Mouse (Mus musculus) skeletal muscle tissue, adult 2 months (tissue): ENCODE results near the gene Zmynd8.

ENCODE experiments used
- DNase-seq: peaks from one replicate; pipeline ENCODE4 v3.0.0-alpha.2; 2012; ENCODE audit warnings: low read depth, low spot score

The Zmynd8 gene

DNA sequence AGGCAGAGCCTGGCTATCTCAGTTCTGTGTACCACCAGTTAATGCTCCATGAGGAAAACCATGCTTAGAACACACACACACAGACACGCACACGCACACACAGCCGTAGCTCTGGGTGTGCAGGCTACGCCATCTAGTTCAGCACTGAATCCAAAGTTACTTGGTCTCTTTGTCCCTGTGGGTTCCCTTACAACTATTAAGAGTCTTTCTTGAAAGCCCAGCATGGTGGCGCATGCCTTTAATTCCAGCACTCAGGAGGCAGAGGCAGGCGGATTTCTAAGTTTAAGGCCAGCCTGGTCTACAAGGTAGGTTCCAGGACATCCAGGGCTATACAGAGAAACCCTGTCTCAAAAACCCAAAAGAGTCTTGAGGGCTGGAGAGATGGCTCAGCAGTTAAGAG, 38.4 kb downstream of the Zmynd8 start:
- no peak for DNase-seq

DNA sequence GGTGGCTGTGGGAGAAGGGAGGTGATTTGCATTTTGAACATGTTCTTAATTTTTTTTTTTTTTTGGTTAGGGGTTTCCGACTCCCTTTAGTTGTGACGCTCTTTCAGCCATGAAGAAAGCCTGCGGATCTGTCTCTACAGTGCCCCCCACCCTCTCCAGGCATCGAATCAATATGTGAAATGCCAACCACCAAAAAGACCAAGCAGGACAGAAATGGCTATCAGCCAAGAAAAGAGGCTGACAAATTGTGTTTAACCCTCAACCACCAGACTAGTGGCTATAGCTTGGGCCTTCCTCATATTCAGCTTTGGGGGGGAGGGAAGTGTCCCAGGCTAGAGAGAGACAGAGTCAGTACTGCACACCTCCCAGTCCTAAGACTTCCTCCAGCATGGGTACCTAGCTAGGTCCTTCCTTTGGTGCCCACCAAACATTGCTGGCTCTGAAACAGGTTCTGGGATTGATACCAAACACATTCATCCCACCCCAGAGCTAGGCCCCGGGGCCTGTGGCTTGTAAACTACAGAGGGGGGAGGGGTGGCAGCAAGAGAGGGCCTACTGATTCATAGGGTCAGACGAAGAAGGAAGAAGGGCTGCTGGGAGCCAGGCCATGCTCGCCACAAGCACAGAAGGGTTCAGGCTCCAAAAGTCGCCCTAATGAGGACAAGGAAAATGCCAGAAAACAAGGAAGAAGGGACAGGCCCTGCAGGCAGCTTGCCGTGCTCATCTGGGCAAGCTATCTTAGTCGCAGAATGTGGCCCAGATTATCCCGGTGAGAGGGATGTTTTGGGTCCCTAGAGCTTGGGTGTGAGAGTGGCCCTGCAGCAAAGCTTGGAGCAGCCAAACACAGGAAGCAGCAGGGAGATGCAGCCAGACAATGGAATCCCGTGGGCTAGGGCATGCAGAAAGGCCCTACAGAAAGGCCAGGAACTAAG, 40.1 kb downstream of the Zmynd8 start:
- peak; percentile 81 for DNase-seq

DNA sequence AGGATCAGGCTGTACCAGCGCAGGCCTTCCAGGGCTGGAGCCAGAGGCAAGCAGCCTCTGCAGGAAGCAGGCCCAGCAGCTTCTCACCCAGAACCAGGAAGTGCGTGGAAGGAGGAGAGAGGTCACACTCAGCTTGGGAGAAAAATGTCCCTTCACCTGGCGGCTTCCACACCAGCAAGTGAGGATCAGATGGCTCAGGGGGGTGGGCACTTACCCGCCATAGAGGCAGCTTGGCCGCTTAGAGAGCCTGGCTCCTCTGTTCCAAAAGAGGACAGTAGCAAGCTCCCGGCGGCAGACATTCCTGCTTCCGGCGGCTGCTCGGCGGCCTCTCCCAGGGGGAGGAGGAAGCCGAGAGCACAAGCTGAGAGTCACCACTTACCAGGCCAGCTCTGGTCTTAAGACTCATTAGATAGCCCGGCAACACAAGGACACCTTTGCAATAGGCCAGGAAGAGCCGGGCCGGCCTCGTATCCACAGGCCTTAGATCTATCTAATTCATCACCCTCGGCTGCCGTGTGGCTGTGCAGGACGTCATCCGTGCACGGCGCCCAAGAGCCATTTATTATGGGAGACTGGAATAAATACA, 40.9 kb downstream of the Zmynd8 start:
- DNase-seq = peak; percentile 56

DNA sequence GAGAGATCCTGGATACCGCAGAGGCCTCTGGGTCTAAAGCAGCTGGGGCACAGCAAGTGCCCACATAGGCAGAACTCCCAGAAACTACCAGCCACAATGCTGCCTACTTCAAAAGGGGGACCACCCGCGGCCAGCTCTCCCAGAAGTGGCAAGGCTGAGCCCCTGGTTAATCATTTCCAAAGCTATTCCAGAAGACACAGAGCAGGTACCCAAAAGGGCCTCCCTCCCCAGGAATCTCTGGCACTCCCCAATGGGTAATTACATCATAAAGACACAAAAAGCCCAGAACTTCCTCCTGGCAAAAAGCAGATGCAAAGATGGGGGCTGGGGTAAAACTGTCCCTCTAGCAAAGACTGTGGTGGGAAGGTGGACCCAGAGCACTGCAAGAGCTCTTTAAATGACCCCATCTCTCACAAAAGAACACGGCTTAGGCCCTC, 41.4 kb downstream of the Zmynd8 start:
- DNase-seq = peak; percentile 41

DNA sequence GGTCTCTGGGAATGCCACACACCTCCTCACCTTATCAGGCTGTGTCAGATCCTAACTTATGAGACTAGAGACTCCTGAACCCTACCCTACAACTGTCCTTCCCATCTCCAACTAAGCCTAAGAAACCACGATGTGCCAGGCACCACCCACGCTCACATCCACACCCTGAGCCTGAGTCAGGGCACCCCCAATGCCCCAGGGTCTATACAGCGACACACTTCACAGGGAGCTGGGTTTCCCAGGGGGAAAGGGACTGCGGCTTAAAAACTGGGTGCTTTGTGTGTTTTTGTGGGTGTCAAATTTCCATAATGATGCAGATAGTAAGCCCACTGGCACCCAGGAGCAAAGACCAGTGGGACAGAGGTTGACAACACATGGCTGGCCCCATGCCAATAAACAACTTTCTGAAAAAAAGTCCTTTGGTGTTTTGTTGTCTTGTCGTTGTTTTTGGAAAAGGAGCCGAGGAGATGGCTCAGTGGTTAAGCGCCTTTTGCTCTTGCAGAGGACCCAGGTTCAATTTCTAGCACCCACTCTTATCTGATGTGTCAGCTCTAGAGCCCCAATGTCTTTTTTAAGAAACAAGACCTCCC, 42.1 kb downstream of the Zmynd8 start:
- no peak for DNase-seq

DNA sequence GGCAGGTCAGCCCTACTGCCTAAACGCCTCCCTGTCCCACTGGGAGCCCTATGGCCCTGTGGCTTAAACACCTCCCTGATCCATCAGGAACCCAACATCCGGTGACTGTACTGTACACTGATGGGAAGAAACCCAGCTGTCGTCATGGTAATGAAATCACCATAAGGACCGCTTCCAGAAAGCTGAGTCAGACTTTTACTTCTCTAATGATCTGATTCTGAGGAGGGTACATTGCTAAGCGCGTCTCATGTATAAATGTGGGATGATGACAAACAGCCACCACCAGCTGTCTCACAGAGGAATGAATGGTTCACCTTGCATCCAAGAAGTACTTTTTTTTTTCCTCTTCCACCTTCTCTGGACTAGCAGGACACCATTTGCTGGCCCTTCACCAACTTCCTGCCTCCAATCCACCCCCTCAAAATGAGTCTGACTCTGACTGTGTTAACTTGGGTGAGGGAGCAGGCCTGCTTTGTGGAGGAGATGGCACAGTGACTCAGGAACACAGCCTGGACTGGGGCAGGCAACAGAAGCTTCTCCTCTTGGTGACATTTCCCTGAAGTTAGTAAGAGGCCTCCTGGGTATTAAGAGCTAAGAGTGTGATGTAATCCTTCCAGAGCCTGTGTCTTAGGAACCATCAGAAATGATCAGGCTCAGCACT, 43.0 kb downstream of the Zmynd8 start:
- peak; percentile 75 for DNase-seq

DNA sequence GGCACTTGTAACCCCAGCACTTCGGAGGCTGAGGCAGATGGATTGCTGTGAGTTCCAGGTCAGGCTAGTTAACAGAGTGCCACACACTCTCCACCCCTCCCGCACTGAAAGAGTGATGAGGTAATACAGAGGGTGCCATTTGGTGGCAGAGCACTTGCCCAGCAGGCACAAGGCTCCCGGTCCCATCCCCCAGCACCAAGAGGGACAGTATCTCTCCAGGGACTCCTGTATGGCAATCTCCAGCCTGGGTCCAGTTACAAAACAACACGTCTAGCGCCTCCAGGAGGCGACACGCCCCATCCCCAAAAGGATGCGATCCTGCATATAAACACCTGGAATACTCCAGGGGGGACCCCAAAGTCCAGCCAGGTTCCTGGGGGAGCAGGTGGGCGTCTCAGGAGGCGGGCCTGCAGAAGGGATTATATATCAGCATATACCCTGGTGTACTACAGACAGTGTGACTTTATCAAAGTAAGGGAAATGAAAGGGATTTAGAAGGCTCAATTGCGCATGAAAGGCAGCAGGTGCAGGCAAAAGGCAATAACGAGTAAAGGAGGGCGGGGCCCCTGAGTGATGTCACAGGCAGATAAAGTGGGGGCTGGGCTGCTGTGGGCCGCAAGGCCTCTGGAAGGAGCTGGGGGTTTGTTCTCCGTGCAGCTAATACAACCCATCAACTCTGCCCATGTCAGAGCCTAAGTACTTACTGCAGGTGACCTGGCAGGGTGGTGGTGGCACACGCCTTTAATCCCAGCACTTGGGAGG, 44.4 kb downstream of the Zmynd8 start:
- DNase-seq = peak; percentile 58

DNA sequence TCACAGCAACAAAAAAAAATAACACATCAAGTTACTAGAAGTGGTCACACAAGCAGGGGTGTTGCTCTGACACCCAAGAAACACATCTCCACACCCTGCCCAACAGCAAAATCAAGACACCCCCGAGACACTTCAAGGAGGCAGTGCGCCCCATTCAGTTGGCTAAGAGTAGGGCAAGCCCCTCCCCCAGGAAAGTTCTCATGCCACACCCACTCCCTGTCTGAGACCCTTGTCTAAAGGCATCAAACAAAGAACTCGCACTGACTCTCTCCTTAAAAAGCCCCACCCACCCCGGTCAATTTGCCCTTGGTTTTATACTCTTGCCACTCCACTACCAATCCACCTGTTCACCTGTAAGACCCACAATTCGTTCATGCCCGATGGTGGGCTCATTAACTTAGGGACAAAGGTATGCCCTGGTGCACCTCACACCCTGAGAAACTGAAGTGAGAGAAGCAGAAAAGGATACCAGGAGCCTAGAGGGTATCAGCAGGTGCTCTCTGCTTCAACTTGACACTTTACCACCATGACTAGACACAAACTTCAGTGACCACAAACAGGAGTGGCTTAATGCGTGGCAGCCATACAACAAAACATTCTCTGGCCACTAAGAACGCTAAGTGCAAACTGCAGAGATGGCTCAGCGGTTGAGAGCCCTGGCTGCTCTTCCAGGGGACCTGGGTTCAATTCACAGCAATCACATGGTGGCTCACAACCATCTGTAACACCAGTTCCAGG, 45.8 kb downstream of the Zmynd8 start:
- DNase-seq = no peak

DNA sequence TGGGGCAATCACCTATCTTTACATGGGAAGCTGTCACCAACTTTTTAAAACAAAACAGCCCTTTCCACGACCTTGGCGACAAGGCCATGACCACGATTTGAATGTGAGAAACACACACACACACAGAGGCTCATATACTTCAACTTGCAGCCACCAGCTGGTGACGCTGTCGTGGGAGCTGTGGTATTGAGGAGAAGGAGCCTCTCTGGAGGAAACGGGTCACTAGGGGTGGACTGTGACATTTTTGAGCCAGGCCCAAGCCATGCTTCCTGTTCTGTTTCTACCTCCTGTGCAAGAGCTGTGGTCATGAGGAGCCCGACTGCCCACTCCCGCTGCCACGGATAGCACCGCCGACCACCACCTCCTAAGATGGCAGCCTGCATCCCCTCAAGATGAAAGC, 46.4 kb downstream of the Zmynd8 start:
- peak; percentile 28 for DNase-seq

DNA sequence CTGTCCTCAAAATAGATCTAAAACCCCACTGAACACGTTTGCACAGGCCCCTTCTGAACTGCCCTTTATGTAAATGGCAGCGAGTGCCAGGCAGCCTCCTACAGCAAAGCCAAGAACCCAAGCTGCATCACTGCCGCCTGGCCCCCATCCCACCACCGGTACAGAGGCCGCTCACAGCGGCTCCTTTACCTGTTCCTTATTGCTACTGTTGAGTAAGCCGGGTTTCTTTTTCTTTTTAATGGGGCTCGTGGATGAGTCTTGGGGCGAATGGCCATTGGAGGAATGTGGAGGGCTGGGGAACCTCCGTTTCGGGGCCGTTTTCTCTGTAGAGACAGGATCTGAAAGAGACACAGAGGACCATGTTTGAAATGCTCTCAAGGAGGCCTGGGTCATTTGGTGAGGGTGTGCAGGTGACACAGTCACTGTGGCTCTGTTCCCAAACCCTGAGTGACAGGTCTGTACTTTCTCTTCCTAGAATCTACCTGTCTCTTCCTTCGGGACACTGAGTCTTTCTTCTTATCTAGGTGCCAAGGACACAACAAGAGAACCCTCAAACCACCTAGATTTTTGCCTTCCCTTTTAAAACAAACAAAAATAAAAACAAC, 46.9 kb downstream of the Zmynd8 start:
- DNase-seq = no peak

DNA sequence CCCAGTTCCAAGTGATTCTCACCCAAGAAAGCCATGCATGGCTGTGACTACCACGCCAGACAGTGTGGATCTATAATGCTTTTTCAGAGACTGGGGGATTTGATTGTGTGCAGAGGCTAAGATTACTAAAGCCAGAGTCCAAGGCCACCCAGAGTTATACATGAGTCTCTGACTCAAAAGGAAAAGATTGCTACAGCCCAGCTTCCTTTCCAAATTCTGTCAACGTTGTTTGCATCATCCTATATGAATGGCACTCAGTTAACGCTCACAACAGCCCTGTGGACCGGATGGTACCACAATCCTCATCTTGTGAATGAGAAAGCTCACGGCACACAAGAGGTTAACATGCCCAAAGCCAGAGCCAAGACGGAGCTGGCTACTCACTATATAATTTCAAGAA, 48.0 kb downstream of the Zmynd8 start:
- no peak for DNase-seq

DNA sequence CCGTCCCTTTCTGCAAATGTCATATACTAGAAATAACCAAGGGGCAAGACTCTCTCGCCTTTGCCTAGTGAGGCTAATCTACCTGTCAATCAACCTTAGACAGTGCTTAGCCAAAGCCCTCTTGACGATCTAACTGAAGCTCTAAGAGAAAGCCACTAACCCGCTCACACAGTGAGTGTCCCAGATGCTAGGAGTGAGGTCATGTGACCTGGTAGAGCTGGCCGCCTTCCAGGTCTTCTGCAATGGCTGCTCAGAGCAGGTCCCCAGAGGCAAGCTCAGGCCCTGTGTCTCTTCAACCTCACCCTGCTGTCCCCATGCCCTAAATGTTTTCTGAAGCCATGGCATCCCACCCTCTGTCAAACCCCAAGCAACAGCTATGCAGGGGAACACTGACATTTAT, 49.7 kb downstream of the Zmynd8 start:
- DNase-seq = peak; percentile 74

DNA sequence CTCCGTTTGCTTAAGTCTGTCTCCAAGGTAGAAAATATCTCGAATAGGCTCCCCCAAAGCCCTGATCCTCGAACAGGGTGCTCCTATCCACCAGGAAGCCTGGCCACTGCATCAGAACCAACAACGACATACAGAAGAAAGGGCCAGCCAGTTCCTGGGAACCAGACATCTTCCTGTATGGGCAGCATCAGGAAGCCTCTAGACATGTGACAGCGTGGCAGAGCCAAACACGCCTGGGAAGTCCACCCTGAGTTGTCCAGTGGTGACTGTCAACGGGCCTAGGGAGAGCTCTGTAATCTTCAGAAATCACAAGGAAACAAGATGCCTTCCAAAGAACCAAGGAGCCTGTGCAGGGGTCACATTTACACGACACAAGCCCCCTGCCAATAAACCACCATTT, 52.0 kb downstream of the Zmynd8 start:
- DNase-seq = no peak

DNA sequence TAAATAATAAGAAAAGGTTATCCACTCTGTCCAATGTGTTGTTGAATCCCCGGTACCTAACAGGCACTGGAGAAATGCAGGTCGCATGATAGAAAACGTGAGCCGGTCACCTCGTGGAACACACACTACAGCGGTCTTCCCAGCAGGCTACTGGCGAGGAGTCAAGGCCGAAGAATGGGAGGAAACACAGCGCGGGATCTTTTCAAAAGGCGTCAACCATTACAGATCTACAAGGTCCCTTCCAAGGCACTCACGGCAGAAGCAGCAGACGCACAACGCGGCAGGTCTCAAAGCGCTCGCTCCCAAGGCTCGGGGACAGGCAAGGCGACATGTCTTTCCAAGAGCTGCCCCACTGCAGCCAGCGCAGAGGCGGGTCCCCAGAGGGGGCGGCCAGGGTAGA, 53.3 kb downstream of the Zmynd8 start:
- no peak for DNase-seq

DNA sequence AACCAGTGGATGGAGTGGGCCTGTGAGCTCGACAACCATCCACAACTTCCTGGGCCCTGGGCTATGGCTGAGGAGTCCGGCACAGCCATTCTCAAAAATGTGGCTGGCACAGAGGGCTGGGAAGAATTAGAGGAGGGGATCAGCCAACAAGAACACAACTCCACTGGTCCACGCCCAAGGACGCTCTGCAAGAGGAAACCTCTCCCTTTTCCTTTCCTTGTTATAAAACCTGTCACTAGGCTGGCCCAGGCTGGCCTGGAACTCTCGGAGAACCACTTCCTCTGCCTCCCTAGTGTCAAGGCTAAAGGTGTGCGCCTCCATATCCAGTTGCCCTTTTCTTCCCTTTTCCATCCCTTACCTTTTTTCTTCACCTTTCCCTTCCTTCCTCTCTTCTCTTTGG, 55.5 kb downstream of the Zmynd8 start:
- no peak for DNase-seq

DNA sequence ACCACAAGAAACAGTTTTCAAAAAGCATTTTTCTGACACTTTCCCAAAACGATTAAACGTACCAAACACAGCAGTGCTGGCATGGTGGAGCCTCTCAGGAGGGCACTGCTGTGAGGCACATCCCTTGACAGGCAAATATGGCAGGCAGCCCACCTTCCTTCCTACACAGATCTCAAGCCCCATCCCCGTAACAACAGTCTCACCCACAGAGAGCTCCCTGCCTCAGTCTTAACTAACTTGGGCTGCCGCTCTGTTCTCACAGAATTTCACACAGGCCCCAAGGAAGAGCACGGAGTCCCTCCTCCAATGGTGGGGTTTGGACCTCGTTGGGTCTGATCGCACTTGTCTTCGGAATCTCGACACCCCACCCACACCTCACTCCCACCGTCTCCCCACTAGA, 56.6 kb downstream of the Zmynd8 start:
- DNase-seq = no peak

DNA sequence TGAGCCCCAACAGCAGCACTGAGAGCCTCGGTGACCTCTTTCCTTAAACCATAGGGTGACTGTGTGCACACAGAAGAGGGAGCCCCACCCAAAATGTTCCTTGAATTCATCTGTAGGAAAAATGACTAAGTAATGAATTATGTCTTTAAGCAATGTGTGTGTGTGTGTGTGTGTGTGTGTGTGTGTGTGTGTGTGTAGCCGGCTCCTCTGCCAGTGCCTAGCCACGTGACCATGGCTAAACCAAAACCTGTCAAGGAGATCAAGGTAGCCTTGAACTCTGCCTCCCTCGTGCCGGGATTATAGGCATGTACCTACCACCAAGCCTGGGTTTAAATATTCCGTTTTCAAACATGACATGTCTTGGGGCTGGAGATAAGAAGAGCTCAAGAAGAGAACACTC, 57.0 kb downstream of the Zmynd8 start:
- DNase-seq = no peak

DNA sequence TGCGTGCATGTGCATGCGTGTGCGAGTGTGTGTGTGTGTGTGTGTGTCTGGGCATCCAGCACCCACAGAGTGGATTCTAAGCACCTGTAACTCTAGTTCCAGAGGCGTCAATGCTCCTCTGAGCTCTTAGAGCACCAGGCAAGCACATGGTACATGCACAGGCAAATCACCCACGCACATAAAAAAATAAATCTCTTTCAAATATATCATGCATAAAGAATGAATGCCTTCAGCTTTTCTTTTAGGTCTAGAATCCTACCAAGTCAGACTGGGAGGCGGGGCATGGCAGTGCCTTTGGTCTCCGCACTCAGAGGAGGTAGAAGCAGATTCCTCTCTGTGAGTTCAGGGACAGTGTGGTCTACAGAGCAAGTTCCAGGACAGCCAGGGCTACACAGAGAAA, 58.0 kb downstream of the Zmynd8 start:
- DNase-seq = no peak

DNA sequence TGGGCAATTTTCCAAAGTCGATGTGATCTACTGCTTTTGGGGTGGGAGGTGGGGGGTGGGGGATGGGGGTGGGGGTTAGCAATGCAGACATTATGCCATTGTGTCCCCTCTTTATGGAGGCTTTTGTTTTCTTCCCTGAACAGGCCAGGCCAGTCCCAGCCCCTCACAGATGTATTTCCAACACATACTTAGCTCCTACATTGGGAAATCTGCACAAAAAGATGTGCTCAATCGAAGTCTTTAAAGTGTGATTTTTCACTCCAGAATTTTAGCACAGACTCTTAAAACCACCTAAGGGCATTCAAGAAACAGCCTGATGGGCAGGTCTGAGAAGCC, 59.5 kb downstream of the Zmynd8 start:
- DNase-seq = no peak

DNA sequence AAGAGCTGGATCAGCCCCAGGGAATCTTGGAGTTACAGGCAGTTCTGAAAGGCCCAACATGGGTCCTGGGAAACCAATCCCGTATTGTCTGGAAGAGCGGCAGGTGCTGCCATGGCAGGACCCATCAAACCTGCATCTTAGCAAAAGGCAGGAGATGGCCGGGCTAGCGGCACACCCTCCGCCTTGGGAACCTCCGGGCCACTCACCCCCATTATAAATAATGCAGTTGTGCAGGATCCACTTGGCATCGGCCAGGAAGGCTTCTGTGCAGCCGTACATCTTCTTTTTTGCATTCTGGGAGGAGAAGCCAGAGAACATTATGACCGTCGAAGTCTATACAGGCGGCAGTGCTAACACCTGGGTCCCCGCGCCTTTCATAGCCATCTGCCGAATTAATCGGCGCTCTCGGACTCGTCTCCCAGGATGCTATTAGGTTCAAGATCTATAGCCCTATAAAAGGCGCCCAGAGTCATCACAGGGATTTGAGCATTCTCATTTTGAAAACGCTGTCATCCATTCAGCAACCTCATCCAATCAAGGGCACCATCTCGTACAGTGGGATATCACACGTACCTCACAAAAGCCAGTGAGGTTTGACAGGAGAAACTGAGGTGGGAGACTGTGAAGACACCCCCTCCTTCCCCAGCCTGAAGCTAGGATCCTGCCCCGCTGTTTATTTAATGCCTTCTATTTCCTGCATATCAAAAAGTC, 60.1 kb downstream of the Zmynd8 start:
- no peak for DNase-seq
